Mouse (Mus musculus) midbrain, embryonic 11.5 days (tissue): ENCODE results near the gene Spata33. TPM values are rescaled to one million over a fixed set of nuclear protein-coding genes. Genes with fewer than 3 reads are reported as not detected.
A peak's percentile ranks its signal among the peaks of the same experiment; 100 is the strongest.
"Not testable (repeated sequence)": the region's sequence is repeated elsewhere in the genome, so short reads cannot be mapped to it uniquely, and the experiment has no call there.

Source experiments
- ATAC-seq: fragments of 200-750 bp; cut with Nextera tagmentation; 2 replicates; pipeline ENCODE4 v1.8.0; 2017; ENCODE audit warnings: moderate TSS enrichment, moderate library complexity; ENCODE audit not compliant: low FRiP score
- DNase-seq: peaks from one replicate; pipeline ENCODE4 v3.0.0; 2015; ENCODE audit warnings: low spot score; ENCODE audit errors: missing footprints
- H3K27ac ChIP-seq: fragments of 300-500 bp; sonication (generic); 2 replicates; pipeline ENCODE4 v1.5.1; 2014; ENCODE audit warnings: low read depth, low read length
- H3K27me3 ChIP-seq: fragments of 300-500 bp; sonication (generic); 2 replicates; pipeline ENCODE4 v1.6.1; 2014; ENCODE audit warnings: mild to moderate bottlenecking, low read length, moderate library complexity, mixed read lengths; ENCODE audit not compliant: control insufficient read depth, insufficient read depth
- H3K36me3 ChIP-seq: fragments of 300-500 bp; sonication (generic); 2 replicates; pipeline ENCODE4 v1.6.1; 2014; ENCODE audit warnings: mild to moderate bottlenecking, low read length, moderate library complexity, mixed read lengths; ENCODE audit not compliant: control insufficient read depth, insufficient read depth
- H3K4me1 ChIP-seq: fragments of 300-500 bp; sonication (generic); 2 replicates; pipeline ENCODE4 v1.6.1; 2014; ENCODE audit warnings: low read length; ENCODE audit not compliant: control insufficient read depth, insufficient read depth
- H3K4me2 ChIP-seq: fragments of 300-500 bp; sonication (generic); 2 replicates; pipeline ENCODE4 v1.6.1; 2014; ENCODE audit warnings: mild to moderate bottlenecking, moderate library complexity
- H3K4me3 ChIP-seq: fragments of 300-500 bp; sonication (generic); 2 replicates; pipeline ENCODE4 v1.5.1; 2014; ENCODE audit warnings: low read depth, low read length
- H3K9ac ChIP-seq: fragments of 300-500 bp; sonication (generic); 2 replicates; pipeline ENCODE4 v1.6.1; 2014; ENCODE audit warnings: low read length
- H3K9me3 ChIP-seq: fragments of 300-500 bp; sonication (generic); 2 replicates; pipeline ENCODE4 v1.6.1; 2016; ENCODE audit warnings: low read length; ENCODE audit not compliant: control insufficient read depth
- WGBS: fragments of 180-500 bp; shearing (Covaris S2); extraction: QIAGEN DNeasy Blood & Tissue Kit; methylation state at CpG from one replicate; pipeline ENCODE4 v1.1.7; 2014; 5-methylcytosine and 5-hydroxymethylcytosine counted together
- polyA plus RNA-seq: library from polyadenylated mRNA; unstranded; fragments of >200 nt; fragmentation: Nextera tagmentation; extraction: Ambion mirVana; gene quantifications from 2 replicates; pipeline ENCODE4 v1.2.1, GENCODE M21; 2014

Spata33 gene
- polyA plus RNA-seq, 1 experiment from 2014 or later = 5.9 TPM

DNA sequence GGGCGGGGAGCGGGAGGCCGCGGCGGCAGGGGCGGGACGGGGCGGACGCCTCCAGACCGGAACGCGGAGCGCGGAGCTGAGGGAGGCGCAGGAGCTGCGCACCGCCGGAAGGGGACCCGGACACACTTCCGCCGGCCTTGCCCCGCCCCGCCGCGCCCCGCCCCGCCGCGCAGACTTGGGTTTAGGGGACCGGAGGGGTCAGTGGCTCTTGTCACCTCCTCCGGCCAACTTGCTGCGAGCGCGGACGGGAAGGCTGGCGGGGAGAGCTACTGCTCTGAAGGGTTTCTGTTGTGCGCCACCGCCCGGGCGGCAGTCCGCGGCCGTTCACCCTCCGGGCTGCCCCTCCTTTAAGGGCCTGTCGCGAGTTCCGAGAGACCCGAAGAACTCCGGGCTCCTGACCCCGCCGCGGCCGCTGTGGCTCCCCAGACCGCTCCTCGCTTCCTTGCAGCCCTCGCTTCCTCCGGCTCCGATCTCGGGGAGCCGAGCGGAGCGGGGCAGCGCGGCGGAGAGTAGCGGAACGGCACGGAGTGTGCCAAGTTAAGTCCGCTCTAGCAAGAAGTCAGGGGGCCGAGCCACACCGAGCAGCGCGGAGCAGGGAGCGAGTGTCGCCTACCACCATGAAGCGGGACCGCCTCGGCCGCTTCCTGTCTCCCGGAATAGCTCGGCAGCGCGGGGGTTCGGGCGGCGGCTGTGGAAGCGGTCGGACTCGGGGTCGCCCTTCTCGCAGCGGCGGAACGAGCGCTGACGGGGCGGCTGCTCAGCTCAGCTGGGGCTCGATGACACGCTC lies 41.7 kb downstream of the Spata33 start, which contains the start of the genes Zfp276 and Vps9d1:
TSS of gene Zfp276 (plus strand) at position 97 of the 787 bp plus-strand sequence.
TSS of gene Vps9d1 (minus strand) at position 250 of the 787 bp plus-strand sequence.
- DNase-seq (peak; percentile 98), ATAC-seq (peak; percentile 96)
- H3K4me1 ChIP-seq = peaks cover 15% of the 10 kb centered on the region
- peak within 1 kb of the TSS; percentile 75; the same call in 1 of the 2 replicates for H3K27ac ChIP-seq
- no peaks in the 10 kb centered on the region for H3K27me3 ChIP-seq
- H3K9ac ChIP-seq = peak within 1 kb of the TSS; percentile 97
- H3K4me2 ChIP-seq = peak within 1 kb of the TSS; percentile 96
- no peaks in the 10 kb centered on the region for H3K9me3 ChIP-seq
- peaks cover 16% of the 10 kb centered on the region; the same call in 1 of the 2 replicates for H3K36me3 ChIP-seq
- WGBS = under 1% methylated on average over 84 of the region's 99 CpGs
- peak within 1 kb of the TSS; percentile 97 for H3K4me3 ChIP-seq

DNA sequence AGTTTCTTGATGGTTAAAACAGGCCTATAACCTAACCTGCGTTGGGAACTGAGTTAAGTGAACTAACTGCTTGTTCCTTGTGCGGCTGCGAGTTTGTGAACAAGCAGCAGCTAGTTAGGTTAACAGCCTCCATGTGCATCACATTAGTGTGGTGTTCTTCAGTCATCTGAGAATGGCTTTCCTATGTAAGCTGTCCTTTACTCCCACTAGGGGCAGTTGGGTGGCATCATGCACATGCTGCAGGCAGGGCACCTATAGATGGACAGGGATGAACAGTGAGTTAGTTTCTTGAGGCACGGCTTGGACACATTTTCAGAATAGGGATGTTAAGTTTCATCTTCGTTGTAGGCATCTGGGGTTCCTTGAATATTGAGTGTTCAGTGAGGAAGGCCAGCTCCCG lies 42.5 kb downstream of the Spata33 start:
- 75% methylated on average over 6 of the region's 6 CpGs for WGBS

DNA sequence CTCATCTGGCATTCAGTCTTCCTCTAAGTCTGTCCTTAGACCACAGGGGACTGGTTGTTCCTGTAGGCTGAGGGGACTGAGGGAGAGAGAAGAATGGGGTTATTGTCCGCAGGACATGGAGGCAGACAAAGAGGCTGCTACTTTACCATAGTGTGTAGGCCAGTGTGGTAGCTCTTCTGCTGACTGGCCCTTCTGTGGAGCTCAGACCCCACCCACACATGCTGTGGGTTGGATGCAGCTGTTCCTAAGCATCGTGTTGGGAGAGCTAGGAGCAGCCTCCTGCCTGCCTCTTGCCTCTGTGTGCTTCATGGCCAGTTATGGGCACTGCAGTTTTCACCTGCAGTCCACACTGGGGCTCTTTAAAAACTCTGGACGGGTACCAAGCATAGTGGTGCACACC lies 44.5 kb downstream of the Spata33 start:
- H3K36me3 ChIP-seq = peaks cover 10% of the 10 kb centered on the region; the same call in 1 of the 2 replicates
- H3K4me3 ChIP-seq = no peak overlapping the region
- H3K4me2 ChIP-seq = no peak overlapping the region
- no peaks in the 10 kb centered on the region for H3K27me3 ChIP-seq
- DNase-seq (peak; percentile 39), ATAC-seq (no peak)
- no peaks in the 10 kb centered on the region for H3K9me3 ChIP-seq
- peaks cover 15% of the 10 kb centered on the region for H3K4me1 ChIP-seq
- no peak overlapping the region for H3K9ac ChIP-seq
- 76% methylated on average over 3 of the region's 3 CpGs for WGBS
- no peak overlapping the region for H3K27ac ChIP-seq

More for the DNA sequence above, 42.5 kb downstream of the Spata33 start:
- Histone ChIP-seq H3K36me3 (peaks cover 15% of the 10 kb centered on the region; the same call in 1 of the 2 replicates), H3K4me3 (peak overlapping the region; percentile 97), H3K27ac (no peak overlapping the region), H3K4me2 (peak overlapping the region; percentile 96), H3K27me3 (no peaks in the 10 kb centered on the region), H3K4me1 (peaks cover 15% of the 10 kb centered on the region), H3K9ac (peak overlapping the region; percentile 97), H3K9me3 (no peaks in the 10 kb centered on the region)
- ATAC-seq (no peak), DNase-seq (peak; percentile 8)

DNA sequence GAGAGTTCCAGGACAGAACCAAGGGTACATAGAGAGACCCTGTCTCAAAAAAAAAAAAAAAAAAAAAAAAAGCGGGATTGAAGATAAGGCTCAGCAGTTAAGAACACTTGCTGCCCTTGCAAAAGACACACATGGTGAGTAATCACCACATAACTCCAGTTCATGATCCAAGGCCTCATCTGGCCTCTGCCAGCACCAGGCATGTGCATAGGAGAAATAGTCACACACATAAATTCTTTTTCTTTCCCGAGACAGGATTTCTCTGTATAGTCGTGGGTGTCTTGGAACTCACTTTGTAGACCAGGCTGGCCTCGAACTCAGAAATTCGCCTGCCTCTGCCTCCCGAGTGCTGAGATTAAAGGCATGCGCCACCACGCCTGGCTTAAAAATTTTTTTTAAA lies 45.0 kb downstream of the Spata33 start:
- not testable (repeated sequence) for H3K4me2 ChIP-seq, H3K27me3 ChIP-seq, H3K4me3 ChIP-seq, H3K9me3 ChIP-seq, H3K36me3 ChIP-seq, DNase-seq, H3K27ac ChIP-seq, ATAC-seq, H3K9ac ChIP-seq
- H3K4me1 ChIP-seq = peaks cover 15% of the 10 kb centered on the region
- 94% methylated on average over 8 of the region's 8 CpGs for WGBS

DNA sequence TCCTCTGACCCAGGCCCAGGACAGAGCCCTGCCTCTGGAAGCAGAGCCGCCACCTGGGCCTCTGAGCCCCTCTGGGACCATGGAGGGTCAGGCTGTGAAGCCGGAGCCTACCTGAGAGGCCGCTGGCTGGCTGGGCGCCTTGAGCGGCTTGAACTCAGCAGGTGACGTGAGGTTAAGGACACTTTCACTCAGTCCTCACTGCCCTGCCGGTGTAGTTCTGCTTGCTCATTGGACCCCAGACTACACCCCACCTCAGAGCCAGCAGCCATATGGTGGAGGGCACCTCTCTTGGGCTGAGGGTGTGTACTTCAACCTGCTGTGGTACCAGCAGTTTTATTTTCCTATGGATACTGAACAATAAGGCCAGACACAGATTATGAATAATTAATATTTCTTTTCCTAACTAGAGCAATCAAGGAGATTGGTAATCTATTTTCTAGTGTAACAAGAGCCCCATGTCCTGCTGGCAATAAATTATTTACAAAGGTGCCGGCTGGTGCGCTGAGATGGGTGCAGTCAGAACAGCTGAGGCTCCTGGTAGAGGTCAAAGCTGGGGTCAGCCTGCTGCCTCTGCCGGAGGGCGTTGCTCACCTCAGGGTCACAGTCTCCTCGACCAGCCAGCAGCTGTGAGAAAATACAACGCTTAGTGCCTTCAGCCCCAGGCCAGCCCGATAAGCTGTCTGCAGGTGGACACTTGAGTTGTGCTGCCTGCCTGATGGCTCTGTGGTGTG lies 55.5 kb downstream of the Spata33 start:
- no peaks in the 10 kb centered on the region for H3K4me1 ChIP-seq
- no peak overlapping the region for H3K4me2 ChIP-seq
- no peaks in the 10 kb centered on the region for H3K9me3 ChIP-seq
- H3K27me3 ChIP-seq = no peaks in the 10 kb centered on the region
- H3K4me3 ChIP-seq = no peak overlapping the region
- 78% methylated on average over 14 of the region's 14 CpGs for WGBS
- H3K27ac ChIP-seq = no peak overlapping the region
- DNase-seq (peak; percentile 78), ATAC-seq (0 out of 2 replicates have a peak, but pooled peaks have one; percentile 48)
- no peak overlapping the region for H3K9ac ChIP-seq
- peaks cover 21% of the 10 kb centered on the region for H3K36me3 ChIP-seq

DNA sequence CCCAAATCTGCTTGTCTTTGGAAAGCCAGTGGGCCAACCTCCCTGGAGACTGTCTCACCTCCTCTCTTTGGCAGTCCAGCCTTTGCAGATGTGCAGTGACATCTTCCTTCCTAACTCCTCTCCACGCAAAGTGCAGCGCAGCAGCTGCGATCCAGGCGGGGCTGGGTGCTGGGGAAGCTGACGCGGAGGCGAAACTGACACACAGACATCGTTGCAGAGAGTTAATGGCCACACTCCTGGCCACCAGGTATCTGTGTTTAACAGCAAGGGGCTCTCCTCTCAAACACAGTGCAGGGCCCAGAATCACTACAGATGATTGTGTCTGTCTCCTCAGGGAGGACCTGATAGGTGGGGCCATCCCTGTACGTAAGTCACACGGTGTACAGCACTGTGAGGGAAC lies 58.5 kb downstream of the Spata33 start:
- Histone ChIP-seq H3K9ac (no peak overlapping the region), H3K27ac (no peak overlapping the region), H3K4me1 (no peaks in the 10 kb centered on the region), H3K27me3 (no peaks in the 10 kb centered on the region), H3K4me2 (no peak overlapping the region), H3K9me3 (no peaks in the 10 kb centered on the region), H3K4me3 (no peak overlapping the region), H3K36me3 (peaks cover 12% of the 10 kb centered on the region)
- WGBS = 92% methylated on average over 10 of the region's 10 CpGs
- DNase-seq (peak; percentile 81), ATAC-seq (no peak)

Other genes with a start within 250 kb of the Spata33 start
- 61.9 and 72.0 TPM in 2 replicates for gene Ankrd11, start 170.6 kb upstream of the Spata33 start, polyA plus RNA-seq
- 35.9 TPM in 2 replicates for gene Spg7, start 149.9 kb upstream of the Spata33 start, polyA plus RNA-seq
- 1,312 and 1,403 TPM in 2 replicates for gene Rpl13, start 110.5 kb upstream of the Spata33 start, polyA plus RNA-seq
- gene Cpne7, start 95.5 kb upstream of the Spata33 start, polyA plus RNA-seq = 0.07 TPM in 1 of 2 replicates, not detected in the other
- 2.9 and 3.2 TPM in 2 replicates for gene Sult5a1, start 54.5 kb upstream of the Spata33 start, polyA plus RNA-seq
- gene Dpep1, start 26.6 kb upstream of the Spata33 start, polyA plus RNA-seq = 1.7 and 2.2 TPM in 2 replicates
- gene Chmp1a, start 69 bp upstream of the Spata33 start, polyA plus RNA-seq = 92.7 and 104 TPM in 2 replicates
- 30.9 and 34.3 TPM in 2 replicates for gene Cdk10, start 12.0 kb downstream of the Spata33 start, polyA plus RNA-seq
- gene Spata2l, start 23.4 kb downstream of the Spata33 start, polyA plus RNA-seq = 1.2 and 1.7 TPM in 2 replicates
- gene Zfp276, start 41.4 kb downstream of the Spata33 start, polyA plus RNA-seq = 15.2 and 19.0 TPM in 2 replicates
- gene Vps9d1, start 41.5 kb downstream of the Spata33 start, polyA plus RNA-seq = 23.7 and 23.8 TPM in 2 replicates
- gene Fanca, start 105.7 kb downstream of the Spata33 start, polyA plus RNA-seq = 31.5 and 33.1 TPM in 2 replicates
- gene Spire2, start 119.9 kb downstream of the Spata33 start, polyA plus RNA-seq = 9.2 and 13.2 TPM in 2 replicates
- 171 and 181 TPM in 2 replicates for gene Tcf25, start 160.9 kb downstream of the Spata33 start, polyA plus RNA-seq
- gene Mc1r, start 194.3 kb downstream of the Spata33 start, polyA plus RNA-seq = 0.06 and 0.12 TPM in 2 replicates
- 777 and 840 TPM in 2 replicates for gene Tubb3, start 198.6 kb downstream of the Spata33 start, polyA plus RNA-seq
- 35.3 and 35.5 TPM in 2 replicates for gene Def8, start 210.7 kb downstream of the Spata33 start, polyA plus RNA-seq